ENCODE assay signal across 22 mouse cellular contexts in genomic region chr8:8928074-8928862, GRCm38 (mm10).
DNase-seq lines count a peak whose midpoint lies in the region; ATAC-seq and TF ChIP-seq lines count a peak whose summit lies in the region.
"Had no signal": no experiment of that assay in that cellular context is flagged by ENCODE, and none has a peak within 500 bp of the region (broad histone marks: within the 10 kb centered on the region; RNA-seq: fewer than 3 reads in every experiment).

No protein-coding gene starts in this region.

- H3K4me3 ChIP-seq in forebrain, embryonic 13.5 days = no peak overlapping the region
- no peak overlapping the region for H3K4me3 ChIP-seq in forebrain, embryonic 14.5 days (ENCODE audit: low read depth, low read length)
- no peak overlapping the region for H3K4me3 ChIP-seq in hindbrain, embryonic 16.5 days (ENCODE audit: low read length)
- no peak overlapping the region for H3K4me3 ChIP-seq in hindbrain, postnatal 0 days (ENCODE audit: low read length)
- H3K4me3 ChIP-seq: heart, embryonic 13.5 days; left cerebral cortex, adult 2 months; liver, embryonic 13.5 days; stomach, embryonic 15.5 days had no signal

- H3K9ac ChIP-seq in forebrain, embryonic 13.5 days = no peak overlapping the region
- H3K9ac ChIP-seq in forebrain, embryonic 14.5 days (ENCODE audit: low read length) = no peak overlapping the region
- no peak overlapping the region for H3K9ac ChIP-seq in hindbrain, embryonic 16.5 days (ENCODE audit: low read depth, low read length)
- H3K9ac ChIP-seq in hindbrain, postnatal 0 days (replicated peaks; ENCODE audit: low read length) = no peak overlapping the region
- H3K9ac ChIP-seq: heart, embryonic 13.5 days; liver, embryonic 13.5 days; stomach, embryonic 15.5 days had no signal

- H3K9me3 ChIP-seq in forebrain, embryonic 13.5 days (replicated peaks) = no peaks in the 10 kb centered on the region
- no peaks in the 10 kb centered on the region for H3K9me3 ChIP-seq in forebrain, embryonic 14.5 days (replicated peaks; ENCODE audit: control insufficient read depth, low read length)
- H3K9me3 ChIP-seq in hindbrain, embryonic 16.5 days (ENCODE audit: control insufficient read depth, low read length) = no peaks in the 10 kb centered on the region
- H3K9me3 ChIP-seq in hindbrain, postnatal 0 days (ENCODE audit: low read length) = no peaks in the 10 kb centered on the region
- H3K9me3 ChIP-seq: heart, embryonic 13.5 days; liver, embryonic 13.5 days; stomach, embryonic 15.5 days had no signal

- H3K27me3 ChIP-seq in forebrain, embryonic 13.5 days = no peaks in the 10 kb centered on the region
- no peaks in the 10 kb centered on the region for H3K27me3 ChIP-seq in forebrain, embryonic 14.5 days (replicated peaks; ENCODE audit: control insufficient read depth, insufficient read depth, low read length)
- H3K27me3 ChIP-seq in hindbrain, embryonic 16.5 days (replicated peaks; ENCODE audit: control insufficient read depth, insufficient read depth, low read length) = no peaks in the 10 kb centered on the region
- no peaks in the 10 kb centered on the region for H3K27me3 ChIP-seq in hindbrain, postnatal 0 days (ENCODE audit: insufficient read depth, low read length)
- H3K27me3 ChIP-seq: heart, embryonic 13.5 days; liver, embryonic 13.5 days; stomach, embryonic 15.5 days had no signal

- 0 out of 2 replicates have a peak, but pooled peaks have one; percentile 33 for ATAC-seq in forebrain, embryonic 13.5 days
- ATAC-seq in forebrain, embryonic 14.5 days = no peak
- ATAC-seq in hindbrain, embryonic 16.5 days = peak; percentile 40
- ATAC-seq in hindbrain, postnatal 0 days = no peak

- H3K4me1 ChIP-seq in forebrain, embryonic 13.5 days = 0 out of 2 replicates have a peak, but pooled peaks cover 4% of the 10 kb centered on the region
- no peaks in the 10 kb centered on the region for H3K4me1 ChIP-seq in forebrain, embryonic 14.5 days (ENCODE audit: control insufficient read depth, insufficient read depth, low read length)
- H3K4me1 ChIP-seq in hindbrain, embryonic 16.5 days (ENCODE audit: control insufficient read depth, insufficient read depth, low read depth, low read length) = no peaks in the 10 kb centered on the region
- no peaks in the 10 kb centered on the region for H3K4me1 ChIP-seq in hindbrain, postnatal 0 days (ENCODE audit: insufficient read depth, low read length)
- H3K4me1 ChIP-seq: liver, embryonic 13.5 days; stomach, embryonic 15.5 days had no signal

- no peak for TF ChIP-seq CTCF in hindbrain, postnatal 0 days (IDR thresholded peaks at IDR 0.05; ENCODE audit: low read depth)

- H3K27ac ChIP-seq in forebrain, embryonic 13.5 days = no peak overlapping the region
- H3K27ac ChIP-seq in forebrain, embryonic 14.5 days (ENCODE audit: low read depth, low read length) = no peak overlapping the region; the same call in 1 of the 2 replicates
- no peak overlapping the region for H3K27ac ChIP-seq in hindbrain, embryonic 16.5 days (ENCODE audit: low read depth, low read length)
- H3K27ac ChIP-seq in hindbrain, postnatal 0 days = no peak overlapping the region
- H3K27ac ChIP-seq: heart, embryonic 13.5 days; left cerebral cortex, adult 2 months; liver, embryonic 13.5 days; stomach, embryonic 15.5 days had no signal

- no peak overlapping the region for H3K4me2 ChIP-seq in forebrain, embryonic 13.5 days
- no peak overlapping the region for H3K4me2 ChIP-seq in forebrain, embryonic 14.5 days (ENCODE audit: low read length)
- H3K4me2 ChIP-seq in hindbrain, embryonic 16.5 days (ENCODE audit: low read length) = peak overlapping the region; percentile 14; the same call in 1 of the 2 replicates
- no peak overlapping the region for H3K4me2 ChIP-seq in hindbrain, postnatal 0 days (ENCODE audit: low read depth, low read length)
- H3K4me2 ChIP-seq: heart, embryonic 13.5 days; liver, embryonic 13.5 days; stomach, embryonic 15.5 days had no signal

- no peak for DNase-seq in forebrain, embryonic 14.5 days (ENCODE audit: low spot score)
- no peak for DNase-seq in hindbrain, postnatal 0 days (ENCODE audit: low spot score)
- peak; percentile 22 for DNase-seq in R1 (ENCODE audit: low read depth, low spot score)
- peak; percentile 69 for DNase-seq in retina, embryonic 14.5 days (ENCODE audit: low spot score)
- DNase-seq in layer of hippocampus, adult 11-12 months (ENCODE audit: low spot score) = no peak
- DNase-seq: adrenal gland, postnatal 25 days; cerebellum, adult 9-11 months; gastrocnemius, postnatal 14 days; heart, adult 18-20 months; heart, postnatal 14 days; kidney, adult 18-20 months; kidney, postnatal 4 days; layer of hippocampus, adult 9-11 months; liver, embryonic 13.5 days; lung, adult 2 months; thymus, adult 2 months; thymus, postnatal 4 days had no signal

- H3K36me3 ChIP-seq in forebrain, embryonic 13.5 days (ENCODE audit: poor library complexity, severe bottlenecking) = no peaks in the 10 kb centered on the region
- no peaks in the 10 kb centered on the region for H3K36me3 ChIP-seq in forebrain, embryonic 14.5 days (ENCODE audit: control insufficient read depth, insufficient read depth, low read length)
- no peaks in the 10 kb centered on the region for H3K36me3 ChIP-seq in hindbrain, embryonic 16.5 days (ENCODE audit: control insufficient read depth, insufficient read depth, low read length)
- H3K36me3 ChIP-seq in hindbrain, postnatal 0 days (ENCODE audit: insufficient read depth, low read length) = no peaks in the 10 kb centered on the region
- H3K36me3 ChIP-seq: heart, embryonic 13.5 days; liver, embryonic 13.5 days; stomach, embryonic 15.5 days had no signal

- WGBS in forebrain, embryonic 13.5 days = 66% methylated on average over 18 of the region's 18 CpGs
- WGBS in forebrain, embryonic 14.5 days = 72% methylated on average over 18 of the region's 18 CpGs
- WGBS in hindbrain, embryonic 16.5 days = 60% methylated on average over 18 of the region's 18 CpGs
- WGBS in hindbrain, postnatal 0 days = 58% methylated on average over 18 of the region's 18 CpGs

Comparison
In these comparisons a context has a peak if more than half of its experiments do, and no peak if none do; other contexts are left out.
1. ATAC-seq: peak in forebrain, embryonic 13.5 days (single experiment) and hindbrain, embryonic 16.5 days (single experiment); none in forebrain, embryonic 14.5 days (single experiment) and hindbrain, postnatal 0 days (single experiment).
2. DNase-seq: peak in R1 (single experiment) and retina, embryonic 14.5 days (single experiment); none in forebrain, embryonic 14.5 days (single experiment), hindbrain, postnatal 0 days (single experiment) and layer of hippocampus, adult 11-12 months (single experiment).